Mouse (Mus musculus) cerebellum, postnatal 36 days (tissue): Measurements from ENCODE around the gene Vmn1r9.
"Not testable (repeated sequence)": the region's sequence is repeated elsewhere in the genome, so short reads cannot be mapped to it uniquely, and the experiment has no call there.

ENCODE experiments used
- DNase-seq, 2 experiments: peaks; one replicate each; pipeline ENCODE4 v3.0.0; 2021 to 2022; ENCODE audit warnings: mixed read lengths in 2 of 2

Gene Vmn1r9

DNA sequence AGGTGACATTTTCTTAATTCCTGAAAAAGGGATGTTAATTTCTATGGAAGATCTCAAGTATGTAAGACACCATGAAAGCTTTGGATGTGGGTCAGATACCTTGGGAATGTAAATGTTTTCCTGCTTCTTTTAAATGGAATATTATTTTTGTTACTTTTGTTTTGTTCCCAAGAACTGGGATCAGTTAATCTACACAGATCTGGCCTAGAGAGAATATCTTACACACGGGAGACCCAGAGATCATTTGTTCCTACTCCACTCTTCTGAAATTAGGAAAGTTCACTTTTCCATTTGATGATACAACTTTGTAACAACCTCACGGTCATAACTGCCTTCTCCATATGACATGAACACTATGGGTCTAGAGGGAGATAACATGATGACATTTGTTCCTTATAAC lies at the start of gene Vmn1r9:
Gene Vmn1r9 (plus strand): TSS at position 301 of the 400 bp plus-strand sequence.
- DNase-seq, result no peak

DNA sequence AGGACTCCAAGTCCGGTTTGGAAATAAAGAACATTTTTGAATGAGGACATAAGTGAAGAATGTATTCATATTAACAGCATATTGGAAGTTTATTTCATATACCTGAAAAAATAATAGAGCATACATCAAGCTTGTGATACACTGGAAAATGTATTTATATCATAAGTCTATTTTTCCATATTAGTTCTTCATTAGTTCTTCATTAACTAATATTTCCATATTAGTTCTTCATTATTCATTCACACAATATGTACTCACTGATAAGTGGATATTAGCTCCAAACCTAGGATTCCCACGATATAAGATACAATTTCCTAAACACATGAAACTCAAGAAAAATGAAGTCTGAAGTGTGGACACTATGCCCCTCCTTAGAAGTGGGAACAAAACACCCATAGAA lies 41.4 kb upstream of the Vmn1r9 start, which contains the start of gene Vmn1r7:
Gene Vmn1r7 (minus strand): TSS at position 101 of the 400 bp plus-strand sequence.
- DNase-seq, result not testable (repeated sequence)

GRCm38 (mm10) chr6:57031984-57032383 lies 34.6 kb upstream of the Vmn1r9 start, which contains the start of gene Vmn1r8:
Gene Vmn1r8, plus strand, starts transcription at chr6:57032284.
- DNase-seq, result no peak

DNA sequence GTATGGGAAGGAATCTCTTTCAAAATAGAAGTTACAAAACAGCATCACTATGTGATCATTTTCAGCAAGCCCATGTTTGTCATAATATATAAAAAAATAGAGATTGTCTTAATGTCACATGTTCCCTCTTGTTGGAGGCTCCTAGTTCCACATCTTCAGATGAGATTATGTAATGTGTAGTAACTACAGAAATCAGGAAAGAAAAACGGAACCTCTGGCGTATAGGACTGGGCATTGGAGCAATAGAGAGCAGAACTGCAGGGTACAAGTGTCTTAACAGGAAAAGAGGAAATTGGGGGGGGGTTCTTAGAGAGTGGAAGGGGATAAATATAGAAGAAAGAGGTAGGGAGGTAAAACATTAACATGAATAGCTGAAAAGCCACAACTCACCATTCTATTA lies 31.9 kb upstream of the Vmn1r9 start:
- DNase-seq, result no peak

DNA sequence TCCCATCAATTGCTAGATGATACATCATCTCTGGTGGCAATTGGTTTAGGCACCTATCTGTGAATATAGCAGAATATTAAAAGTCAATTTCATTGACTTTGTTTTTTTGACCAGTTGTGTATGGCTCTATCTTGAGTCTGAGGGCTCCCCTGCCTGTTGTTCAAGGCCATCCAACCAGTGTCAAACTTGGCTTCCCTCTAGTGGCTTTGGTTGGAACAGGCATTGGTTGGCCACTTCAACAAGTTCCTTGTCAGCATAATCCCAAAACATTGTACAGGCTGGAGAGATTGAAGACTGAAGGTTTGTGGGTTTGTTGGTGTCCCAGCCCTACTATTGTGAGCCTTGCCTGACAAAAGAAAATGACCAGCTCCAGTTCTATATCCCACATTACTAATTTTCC lies 2.9 kb upstream of the Vmn1r9 start:
- DNase-seq, result no peak

DNA sequence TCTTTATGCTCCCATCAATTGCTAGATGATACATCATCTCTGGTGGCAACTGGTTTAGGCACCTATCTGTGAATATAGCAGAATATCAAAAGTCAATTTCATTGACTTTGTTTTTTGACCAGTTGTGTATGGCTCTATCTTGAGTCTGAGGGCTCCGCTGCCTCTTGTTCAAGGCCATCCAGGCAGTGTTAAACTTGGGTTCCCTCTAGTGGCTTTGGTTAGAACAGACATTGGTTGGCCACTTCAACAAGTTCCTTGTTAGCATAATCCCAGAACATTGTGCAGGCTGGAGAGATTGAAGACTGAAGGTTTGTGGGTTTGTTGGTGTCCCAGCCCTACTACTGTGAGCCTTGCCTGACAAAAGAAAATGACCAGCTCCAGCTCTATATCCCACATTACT lies 39.8 kb downstream of the Vmn1r9 start:
- DNase-seq, result no peak

DNA sequence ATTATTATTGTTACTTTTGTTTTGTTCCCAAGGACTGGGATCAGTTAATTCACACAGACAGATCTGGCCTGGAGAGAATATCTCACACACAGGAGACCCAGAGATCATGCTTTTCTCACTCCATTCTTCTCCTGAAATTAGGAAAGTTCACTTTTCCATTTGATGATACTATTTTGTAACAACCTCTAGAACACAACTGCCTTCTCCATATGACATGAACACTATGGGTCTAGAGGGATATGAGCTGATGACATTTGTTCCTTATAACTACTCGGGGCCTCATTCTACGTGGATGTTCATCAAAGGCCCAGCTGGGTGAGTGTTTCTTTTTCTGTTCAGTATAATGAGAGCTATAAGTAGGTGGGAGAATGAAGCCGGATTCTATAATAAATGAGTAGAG lies 42.6 kb downstream of the Vmn1r9 start, which contains the start of gene Vmn1r10:
Gene Vmn1r10 (plus strand): TSS at position 301 of the 400 bp plus-strand sequence.
- no peak for DNase-seq
